9 mouse cellular contexts compared by ENCODE assay signal in the genomic region with DNA sequence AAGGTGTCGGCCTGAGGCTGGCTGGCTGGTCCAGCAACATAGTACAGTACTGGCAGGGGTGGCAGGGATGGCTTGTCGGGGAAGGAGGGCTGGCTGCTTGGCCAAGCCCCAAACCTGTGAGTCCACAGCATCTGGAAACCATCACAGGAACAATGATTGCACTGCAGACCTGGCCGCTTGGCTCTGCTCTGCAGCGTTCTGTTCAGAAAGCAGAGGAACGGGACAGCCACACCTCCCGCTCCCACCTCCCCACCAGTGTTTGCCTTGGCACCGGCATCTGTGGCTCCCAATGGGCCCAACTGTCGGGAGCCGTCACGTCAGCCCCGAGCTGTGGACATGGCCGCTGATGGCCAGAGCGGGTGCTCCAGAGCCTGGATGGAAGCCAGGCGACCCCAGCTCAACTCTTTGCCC. TPM values are rescaled to one million over a fixed set of nuclear protein-coding genes. Genes with fewer than 3 reads are reported as not detected.
A peak's percentile ranks its signal among the peaks of the same experiment; 100 is the strongest.
DNase-seq lines count a peak whose midpoint lies in the region; ATAC-seq and TF ChIP-seq lines count a peak whose summit lies in the region.
"Had no signal": no experiment of that assay in that cellular context is flagged by ENCODE, and none has a peak within 500 bp of the region (broad histone marks: within the 10 kb centered on the region; RNA-seq: fewer than 3 reads in every experiment).

No protein-coding gene starts in this region.

- no peaks in the 10 kb centered on the region for H3K36me3 ChIP-seq in hindbrain, embryonic 10.5 days
- H3K36me3 ChIP-seq in hindbrain, embryonic 11.5 days (ENCODE audit: control insufficient read depth, insufficient read depth, low read length), result no peaks in the 10 kb centered on the region
- H3K36me3 ChIP-seq in heart, adult 2 months (ENCODE audit: control insufficient read depth, insufficient read depth, low read length), result peaks cover 6% of the 10 kb centered on the region; the same call in 1 of the 2 replicates
- no peaks in the 10 kb centered on the region for H3K36me3 ChIP-seq in neural tube, embryonic 13.5 days

- H3K9ac ChIP-seq in hindbrain, embryonic 11.5 days (ENCODE audit: low read depth, low read length), result no peak overlapping the region; the same call in 1 of the 2 replicates
- H3K9ac ChIP-seq in heart, adult 2 months (ENCODE audit: low read depth, low read length), result no peak overlapping the region
- no peak overlapping the region for H3K9ac ChIP-seq in neural tube, embryonic 13.5 days

- H3K79me2 ChIP-seq in heart, adult 2 months (replicated peaks; ENCODE audit: control insufficient read depth, insufficient read depth, low read length), result no peaks in the 10 kb centered on the region

- TF ChIP-seq POLR2A in heart, adult 2 months (IDR thresholded peaks at IDR 0.05; ENCODE audit: insufficient read depth, low read depth, low read length), result no peak

- H3K4me1 ChIP-seq in hindbrain, embryonic 10.5 days (replicated peaks), result peaks cover 50% of the 10 kb centered on the region
- peaks cover 8% of the 10 kb centered on the region for H3K4me1 ChIP-seq in hindbrain, embryonic 11.5 days (replicated peaks; ENCODE audit: control insufficient read depth, insufficient read depth, low read length)
- peaks cover 49% of the 10 kb centered on the region for H3K4me1 ChIP-seq in heart, adult 2 months (ENCODE audit: control insufficient read depth, insufficient read depth, low read length)
- H3K4me1 ChIP-seq in neural tube, embryonic 13.5 days (replicated peaks), result peaks cover 64% of the 10 kb centered on the region

- ATAC-seq in hindbrain, embryonic 11.5 days (ENCODE audit: low FRiP score), result no peak
- ATAC-seq in neural tube, embryonic 13.5 days (ENCODE audit: low read depth), result no peak

- 0 out of 2 replicates have a peak, but pooled peaks have one; percentile 63 for TF ChIP-seq EP300 in heart, adult 2 months (IDR thresholded peaks at IDR 0.05; ENCODE audit: insufficient read depth, low read depth, low read length)

- WGBS in hindbrain, embryonic 10.5 days, result 68% methylated on average over 14 of the region's 14 CpGs
- 62% methylated on average over 14 of the region's 14 CpGs for WGBS in hindbrain, embryonic 11.5 days
- 13% methylated on average over 14 of the region's 14 CpGs for WGBS in heart, adult 2 months
- WGBS in neural tube, embryonic 13.5 days, result 64% methylated on average over 14 of the region's 14 CpGs

- no peak overlapping the region for H3K4me2 ChIP-seq in hindbrain, embryonic 11.5 days (replicated peaks; ENCODE audit: low read depth, low read length)
- no peak overlapping the region for H3K4me2 ChIP-seq in neural tube, embryonic 13.5 days

- no peaks in the 10 kb centered on the region for H3K27me3 ChIP-seq in hindbrain, embryonic 10.5 days (ENCODE audit: insufficient read depth, poor library complexity, severe bottlenecking)
- H3K27me3 ChIP-seq in hindbrain, embryonic 11.5 days (ENCODE audit: control insufficient read depth, insufficient read depth, low read length), result no peaks in the 10 kb centered on the region
- H3K27me3 ChIP-seq in heart, adult 2 months (ENCODE audit: control insufficient read depth, insufficient read depth, low read length), result no peaks in the 10 kb centered on the region
- H3K27me3 ChIP-seq in neural tube, embryonic 13.5 days, result no peaks in the 10 kb centered on the region

- H3K9me3 ChIP-seq in hindbrain, embryonic 10.5 days, result no peaks in the 10 kb centered on the region
- no peaks in the 10 kb centered on the region for H3K9me3 ChIP-seq in hindbrain, embryonic 11.5 days (ENCODE audit: control insufficient read depth, low read length)
- no peaks in the 10 kb centered on the region for H3K9me3 ChIP-seq in neural tube, embryonic 13.5 days

- TF ChIP-seq CTCF in heart, adult 2 months (IDR thresholded peaks at IDR 0.05), result no peak

- H3K27ac ChIP-seq in hindbrain, embryonic 10.5 days, result peak overlapping the region; percentile 66
- no peak overlapping the region for H3K27ac ChIP-seq in hindbrain, embryonic 11.5 days (ENCODE audit: low read depth, low read length)
- no peak overlapping the region for H3K27ac ChIP-seq in heart, adult 2 months
- H3K27ac ChIP-seq in neural tube, embryonic 13.5 days (replicated peaks), result peak overlapping the region; percentile 23; the same call in 1 of the 2 replicates

- no peak overlapping the region for H3K4me3 ChIP-seq in hindbrain, embryonic 10.5 days
- H3K4me3 ChIP-seq in hindbrain, embryonic 11.5 days (ENCODE audit: low read depth, low read length), result no peak overlapping the region
- no peak overlapping the region for H3K4me3 ChIP-seq in heart, adult 2 months
- H3K4me3 ChIP-seq in neural tube, embryonic 13.5 days, result no peak overlapping the region
- H3K4me3 ChIP-seq: megakaryocyte, embryonic 14.5 days had no signal

- DNase-seq in hindbrain, embryonic 10.5 days (ENCODE audit: low spot score), result no peak
- no peak for DNase-seq in hindbrain, embryonic 11.5 days (ENCODE audit: low spot score)
- peak; percentile 79 for DNase-seq in Muller cell, postnatal 12 days (ENCODE audit: inconsistent ontology term)
- DNase-seq in heart, adult 2 months, result peak; percentile 72 to 80
- DNase-seq in kidney, postnatal 14 days, result peak; percentile 63
- DNase-seq in adipocyte (ENCODE audit: low spot score), result no peak
- no peak for DNase-seq in c-Kit-positive CD71-positive TER-119-positive erythroid progenitor cells, embryonic 14.5 days (ENCODE audit: low spot score)

- intact Hi-C loops in heart, adult 2 months (cut with DNase I), result no loop called here

RNA-seq across cellular contexts. Expression of a gene that starts 30.2 kb away (rescaled TPM):
- polyA plus RNA-seq in hindbrain, embryonic 10.5 days (2016; fragmentation: Nextera tagmentation; extraction: Ambion mirVana), result 8.5 and 10.5 TPM in 2 replicates
- polyA plus RNA-seq in hindbrain, embryonic 11.5 days (2014; fragmentation: Nextera tagmentation; extraction: Ambion mirVana), result 13.4 and 14.3 TPM in 2 replicates
- 10 to 100 TPM; 33.5 TPM for total RNA-seq in heart, adult 2 months (2021)
- polyA plus RNA-seq in heart, adult 2 months (2012; rRNA removed), result 27.3 and 39.4 TPM in 2 replicates
- polyA plus RNA-seq in neural tube, embryonic 13.5 days (2015; fragmentation: Nextera tagmentation; extraction: Ambion mirVana), result 14.2 and 16.7 TPM in 2 replicates

RNA-seq across cellular contexts. Expression of a gene that starts 44.6 kb away (rescaled TPM):
- 47.3 and 55.7 TPM in 2 replicates for polyA plus RNA-seq in hindbrain, embryonic 10.5 days (2016; fragmentation: Nextera tagmentation; extraction: Ambion mirVana)
- polyA plus RNA-seq in hindbrain, embryonic 11.5 days (2014; fragmentation: Nextera tagmentation; extraction: Ambion mirVana), result 32.3 and 33.3 TPM in 2 replicates
- 100 to 1,000 TPM; 244 to 288 TPM for total RNA-seq in heart, adult 2 months (2021)
- polyA plus RNA-seq in heart, adult 2 months (2012; rRNA removed), result 487 and 529 TPM in 2 replicates
- polyA plus RNA-seq in neural tube, embryonic 13.5 days (2015; fragmentation: Nextera tagmentation; extraction: Ambion mirVana), result 27.6 and 31.0 TPM in 2 replicates

Comparison
In these comparisons a context has a peak if more than half of its experiments do, and no peak if none do; other contexts are left out.
1. H3K27ac ChIP-seq: peak in hindbrain, embryonic 10.5 days (single experiment) and neural tube, embryonic 13.5 days (single experiment); none in hindbrain, embryonic 11.5 days (single experiment) and heart, adult 2 months (single experiment).
2. DNase-seq: peak in Muller cell, postnatal 12 days (single experiment), heart, adult 2 months (2 of 2) and kidney, postnatal 14 days (single experiment); none in hindbrain, embryonic 10.5 days (single experiment), hindbrain, embryonic 11.5 days (single experiment), adipocyte (single experiment) and c-Kit-positive CD71-positive TER-119-positive erythroid progenitor cells, embryonic 14.5 days (single experiment).